ENCODE assay signal across 22 mouse cellular contexts in the genomic region with DNA sequence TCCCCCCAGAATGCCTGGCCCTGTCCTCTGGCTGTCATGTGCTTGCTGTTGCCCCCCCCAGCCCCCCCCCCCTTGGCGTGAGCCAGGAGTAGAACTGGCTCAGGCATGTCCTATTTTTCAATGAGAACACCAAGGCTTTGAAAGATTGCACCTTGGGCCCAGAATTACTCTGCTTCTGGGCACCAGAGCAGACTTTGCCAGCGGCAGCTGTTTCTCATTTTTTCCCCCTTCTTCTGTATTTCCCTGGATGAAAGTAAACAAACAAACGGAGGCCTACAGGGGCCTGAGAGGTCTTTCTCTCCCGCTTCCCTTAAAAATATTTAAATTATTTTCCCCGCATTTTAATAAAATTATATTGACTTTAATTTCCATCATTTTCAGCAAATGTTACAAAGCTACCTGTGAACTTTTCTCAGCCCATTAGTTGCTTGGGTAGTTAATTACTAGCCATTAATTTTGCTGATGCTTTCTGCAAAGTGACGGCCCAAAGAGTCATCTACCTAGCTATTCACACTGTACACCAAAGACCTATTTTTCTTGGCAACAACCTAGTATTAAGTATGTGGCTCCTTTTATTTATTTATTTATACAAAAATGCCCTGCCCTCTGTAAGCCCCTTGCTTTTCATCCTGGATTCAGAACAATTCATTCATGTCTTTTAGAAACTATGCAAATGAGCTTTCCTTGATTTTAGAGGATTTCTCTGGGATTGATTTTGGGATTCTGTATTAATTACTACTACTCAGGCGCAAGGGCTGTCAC.
DNase-seq lines count a peak whose midpoint lies in the region; ATAC-seq and TF ChIP-seq lines count a peak whose summit lies in the region.
"Had no signal": no experiment of that assay in that cellular context is flagged by ENCODE, and none has a peak within 500 bp of the region (broad histone marks: within the 10 kb centered on the region; RNA-seq: fewer than 3 reads in every experiment).

No protein-coding gene starts in this region.

- TF ChIP-seq EP300 in lung, postnatal 0 days (IDR thresholded peaks at IDR 0.05) = no peak

- H3K36me3 ChIP-seq in forebrain, embryonic 13.5 days (ENCODE audit: poor library complexity, severe bottlenecking) = no peaks in the 10 kb centered on the region
- no peaks in the 10 kb centered on the region for H3K36me3 ChIP-seq in forebrain, embryonic 16.5 days (ENCODE audit: control insufficient read depth, insufficient read depth)
- no peaks in the 10 kb centered on the region for H3K36me3 ChIP-seq in lung, embryonic 14.5 days (ENCODE audit: insufficient read depth)
- no peaks in the 10 kb centered on the region for H3K36me3 ChIP-seq in lung, postnatal 0 days (ENCODE audit: insufficient read depth, low read length)
- H3K36me3 ChIP-seq in embryonic facial prominence, embryonic 11.5 days (replicated peaks; ENCODE audit: control insufficient read depth, insufficient read depth, low read depth, low read length) = no peaks in the 10 kb centered on the region
- no peaks in the 10 kb centered on the region for H3K36me3 ChIP-seq in limb, embryonic 10.5 days
- H3K36me3 ChIP-seq: embryonic facial prominence, embryonic 13.5 days; G1E; hindbrain, embryonic 10.5 days had no signal

- ATAC-seq in forebrain, embryonic 13.5 days = peak; percentile 57; the same call in 1 of the 2 replicates
- ATAC-seq in forebrain, embryonic 16.5 days = no peak
- no peak for ATAC-seq in lung, embryonic 14.5 days (ENCODE audit: insufficient read depth)
- no peak for ATAC-seq in lung, postnatal 0 days
- no peak for ATAC-seq in embryonic facial prominence, embryonic 11.5 days (replicated peaks; ENCODE audit: insufficient number of reproducible peaks, low FRiP score, low TSS enrichment, low read depth)
- ATAC-seq in inflammation-experienced regulatory T-cells, adult 6 months = no peak
- ATAC-seq: CD4-positive, CD25-positive, alpha-beta regulatory T cell, adult 4 months; hindbrain, embryonic 16.5 days had no signal

- no peaks in the 10 kb centered on the region for H3K27me3 ChIP-seq in forebrain, embryonic 13.5 days
- no peaks in the 10 kb centered on the region for H3K27me3 ChIP-seq in forebrain, embryonic 16.5 days (replicated peaks; ENCODE audit: control insufficient read depth, insufficient read depth, low read length)
- H3K27me3 ChIP-seq in lung, embryonic 14.5 days (ENCODE audit: insufficient read depth, low read length) = no peaks in the 10 kb centered on the region
- H3K27me3 ChIP-seq in lung, postnatal 0 days (replicated peaks; ENCODE audit: insufficient read depth, low read length) = no peaks in the 10 kb centered on the region
- H3K27me3 ChIP-seq in embryonic facial prominence, embryonic 11.5 days (ENCODE audit: control insufficient read depth, insufficient read depth, low read length) = no peaks in the 10 kb centered on the region
- H3K27me3 ChIP-seq in limb, embryonic 10.5 days (ENCODE audit: low read depth, poor library complexity, severe bottlenecking) = no peaks in the 10 kb centered on the region
- H3K27me3 ChIP-seq: embryonic facial prominence, embryonic 13.5 days had no signal

- no peak overlapping the region for H3K4me3 ChIP-seq in forebrain, embryonic 13.5 days
- H3K4me3 ChIP-seq in forebrain, embryonic 16.5 days (replicated peaks; ENCODE audit: low read length) = no peak overlapping the region
- no peak overlapping the region for H3K4me3 ChIP-seq in lung, embryonic 14.5 days (ENCODE audit: low read depth, low read length)
- H3K4me3 ChIP-seq in lung, postnatal 0 days (ENCODE audit: low read depth, low read length) = no peak overlapping the region
- no peak overlapping the region for H3K4me3 ChIP-seq in embryonic facial prominence, embryonic 11.5 days (ENCODE audit: low read depth, low read length)
- no peak overlapping the region for H3K4me3 ChIP-seq in limb, embryonic 10.5 days
- H3K4me3 ChIP-seq: embryonic facial prominence, embryonic 13.5 days; heart, adult 2 months; hindbrain, embryonic 10.5 days had no signal

- H3K4me1 ChIP-seq in forebrain, embryonic 13.5 days = peaks cover 5% of the 10 kb centered on the region; the same call in 1 of the 2 replicates
- no peaks in the 10 kb centered on the region for H3K4me1 ChIP-seq in forebrain, embryonic 16.5 days (replicated peaks; ENCODE audit: control insufficient read depth, insufficient read depth, low read length)
- peaks cover 3% of the 10 kb centered on the region; the same call in 1 of the 2 replicates for H3K4me1 ChIP-seq in lung, embryonic 14.5 days (ENCODE audit: insufficient read depth)
- no peaks in the 10 kb centered on the region for H3K4me1 ChIP-seq in lung, postnatal 0 days (ENCODE audit: insufficient read depth, low read depth, low read length)
- no peaks in the 10 kb centered on the region for H3K4me1 ChIP-seq in embryonic facial prominence, embryonic 11.5 days (ENCODE audit: control insufficient read depth, insufficient read depth, low read length)
- peaks cover 20% of the 10 kb centered on the region for H3K4me1 ChIP-seq in limb, embryonic 10.5 days

- TF ChIP-seq CTCF in lung, embryonic 14.5 days (IDR thresholded peaks at IDR 0.05; ENCODE audit: low read depth) = no peak
- TF ChIP-seq CTCF in lung, postnatal 0 days (IDR thresholded peaks at IDR 0.05) = no peak

- H3K27ac ChIP-seq in forebrain, embryonic 13.5 days = no peak overlapping the region
- no peak overlapping the region for H3K27ac ChIP-seq in forebrain, embryonic 16.5 days (ENCODE audit: low read length)
- no peak overlapping the region for H3K27ac ChIP-seq in lung, embryonic 14.5 days (ENCODE audit: low read depth)
- H3K27ac ChIP-seq in lung, postnatal 0 days (ENCODE audit: low read length) = no peak overlapping the region
- H3K27ac ChIP-seq in embryonic facial prominence, embryonic 11.5 days (replicated peaks; ENCODE audit: low read depth, low read length) = no peak overlapping the region
- H3K27ac ChIP-seq in limb, embryonic 10.5 days = 0 out of 2 replicates have a peak overlapping the region, but pooled peaks have one; percentile 7
- H3K27ac ChIP-seq: embryonic facial prominence, embryonic 13.5 days; heart, adult 2 months; hindbrain, embryonic 10.5 days; kidney, postnatal 0 days had no signal

- no peak overlapping the region for H3K4me2 ChIP-seq in forebrain, embryonic 13.5 days
- no peak overlapping the region for H3K4me2 ChIP-seq in forebrain, embryonic 16.5 days (ENCODE audit: low read length)
- no peak overlapping the region for H3K4me2 ChIP-seq in lung, embryonic 14.5 days
- H3K4me2 ChIP-seq in lung, postnatal 0 days (replicated peaks; ENCODE audit: low read depth, low read length) = no peak overlapping the region
- no peak overlapping the region for H3K4me2 ChIP-seq in embryonic facial prominence, embryonic 11.5 days (ENCODE audit: low read depth, low read length)
- H3K4me2 ChIP-seq: embryonic facial prominence, embryonic 13.5 days; heart, embryonic 11.5 days had no signal

- H3K9me3 ChIP-seq in forebrain, embryonic 13.5 days (replicated peaks) = no peaks in the 10 kb centered on the region
- peaks cover 3% of the 10 kb centered on the region; the same call in 1 of the 2 replicates for H3K9me3 ChIP-seq in forebrain, embryonic 16.5 days (ENCODE audit: control insufficient read depth, low read length)
- no peaks in the 10 kb centered on the region for H3K9me3 ChIP-seq in lung, embryonic 14.5 days (ENCODE audit: low read depth, low read length)
- H3K9me3 ChIP-seq in lung, postnatal 0 days (ENCODE audit: low read length) = no peaks in the 10 kb centered on the region
- no peaks in the 10 kb centered on the region for H3K9me3 ChIP-seq in embryonic facial prominence, embryonic 11.5 days (replicated peaks; ENCODE audit: control insufficient read depth, low read length)
- H3K9me3 ChIP-seq in limb, embryonic 10.5 days (replicated peaks) = no peaks in the 10 kb centered on the region
- H3K9me3 ChIP-seq: embryonic facial prominence, embryonic 13.5 days; hindbrain, embryonic 10.5 days had no signal

- H3K9ac ChIP-seq in forebrain, embryonic 13.5 days = no peak overlapping the region
- H3K9ac ChIP-seq in forebrain, embryonic 16.5 days (replicated peaks; ENCODE audit: low read depth, low read length) = no peak overlapping the region
- H3K9ac ChIP-seq in lung, embryonic 14.5 days = no peak overlapping the region
- H3K9ac ChIP-seq in lung, postnatal 0 days (replicated peaks; ENCODE audit: low read depth) = no peak overlapping the region
- H3K9ac ChIP-seq in embryonic facial prominence, embryonic 11.5 days (replicated peaks; ENCODE audit: low read length) = no peak overlapping the region
- H3K9ac ChIP-seq: embryonic facial prominence, embryonic 13.5 days had no signal

- WGBS in forebrain, embryonic 13.5 days = 51% methylated on average over 7 of the region's 7 CpGs
- 39% methylated on average over 6 of the region's 7 CpGs for WGBS in forebrain, embryonic 16.5 days
- 46% methylated on average over 7 of the region's 7 CpGs for WGBS in lung, embryonic 14.5 days
- 63% methylated on average over 7 of the region's 7 CpGs for WGBS in lung, postnatal 0 days
- WGBS in embryonic facial prominence, embryonic 11.5 days = 42% methylated on average over 6 of the region's 7 CpGs
- WGBS in limb, embryonic 10.5 days = 54% methylated on average over 7 of the region's 7 CpGs

- DNase-seq in lung, embryonic 14.5 days = peak; percentile 55
- DNase-seq in lung, postnatal 0 days (ENCODE audit: low spot score) = no peak
- peak; percentile 55 for DNase-seq in embryonic facial prominence, embryonic 11.5 days (ENCODE audit: low spot score)
- DNase-seq in limb, embryonic 10.5 days (ENCODE audit: low spot score) = peak; percentile 40
- DNase-seq: adrenal gland, postnatal 14 days; cerebellum, adult 11 months; cerebellum, adult 8-10 months; cerebellum, postnatal 14 days; gastrocnemius, postnatal 10 days; heart, adult 2 months; kidney, adult 11 months; kidney, adult 9 months had no signal
